Mouse (Mus musculus) thymus, postnatal 14 days (tissue): ENCODE results near the gene Slc24a1.
A peak's percentile ranks its signal among the peaks of the same experiment; 100 is the strongest.

Source experiments
- DNase-seq: peaks from one replicate; pipeline ENCODE4 v3.0.0; 2021

Slc24a1 gene

DNA sequence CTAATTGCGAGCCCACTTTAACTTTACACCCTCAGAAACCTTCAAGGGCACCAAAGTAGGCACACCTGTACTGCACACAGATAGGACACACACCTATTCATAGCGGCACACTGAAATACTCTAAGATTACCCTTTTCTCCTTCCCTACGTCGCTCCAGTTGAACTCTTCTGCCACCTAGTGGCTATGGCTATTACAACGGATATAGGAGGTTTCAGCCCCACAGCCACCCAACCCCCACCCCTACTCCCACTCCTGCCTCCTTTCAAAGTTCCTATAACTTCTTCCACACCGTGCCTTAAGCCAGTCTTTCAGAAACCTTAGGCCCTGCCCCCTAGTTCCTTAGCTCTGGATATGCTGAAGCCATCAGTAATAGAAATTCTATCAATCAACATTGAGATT lies 14.9 kb downstream of the Slc24a1 start:
- peak; percentile 78 for DNase-seq

DNA sequence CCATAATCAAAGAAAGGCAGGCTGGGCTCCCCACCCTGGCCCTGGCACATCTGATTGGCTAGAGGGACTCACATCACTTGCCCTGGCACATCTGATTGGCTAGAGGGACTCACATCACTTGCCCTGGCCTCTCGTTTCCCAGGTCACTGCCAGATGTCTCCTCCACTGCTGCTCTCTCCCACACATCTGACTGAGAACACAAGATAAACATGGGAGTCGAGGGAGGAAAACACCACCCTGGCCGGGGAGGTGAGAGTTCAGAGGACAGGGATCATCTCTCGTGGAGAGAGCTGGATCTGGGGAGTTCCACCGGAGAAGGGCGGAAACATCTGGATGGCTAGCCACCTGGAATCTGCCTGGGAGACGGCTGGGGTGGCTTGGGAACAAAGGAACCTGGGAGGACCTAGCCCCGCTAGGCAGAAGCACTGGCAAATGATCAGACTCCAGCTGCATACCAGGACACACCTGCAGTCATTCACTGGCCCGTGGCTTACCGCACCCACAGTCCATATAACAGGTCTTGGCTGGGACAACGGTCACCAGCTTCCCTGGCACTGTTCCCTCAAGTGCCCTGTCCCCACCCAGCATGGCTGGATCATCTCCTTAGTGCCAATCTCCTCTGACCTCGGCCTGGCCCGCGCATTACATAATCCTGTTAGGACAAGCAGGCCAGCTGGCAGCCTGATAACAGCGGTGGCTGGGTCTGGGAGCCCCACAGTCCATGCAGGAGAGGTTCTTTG lies 17.2 kb downstream of the Slc24a1 start:
- DNase-seq: no peak

DNA sequence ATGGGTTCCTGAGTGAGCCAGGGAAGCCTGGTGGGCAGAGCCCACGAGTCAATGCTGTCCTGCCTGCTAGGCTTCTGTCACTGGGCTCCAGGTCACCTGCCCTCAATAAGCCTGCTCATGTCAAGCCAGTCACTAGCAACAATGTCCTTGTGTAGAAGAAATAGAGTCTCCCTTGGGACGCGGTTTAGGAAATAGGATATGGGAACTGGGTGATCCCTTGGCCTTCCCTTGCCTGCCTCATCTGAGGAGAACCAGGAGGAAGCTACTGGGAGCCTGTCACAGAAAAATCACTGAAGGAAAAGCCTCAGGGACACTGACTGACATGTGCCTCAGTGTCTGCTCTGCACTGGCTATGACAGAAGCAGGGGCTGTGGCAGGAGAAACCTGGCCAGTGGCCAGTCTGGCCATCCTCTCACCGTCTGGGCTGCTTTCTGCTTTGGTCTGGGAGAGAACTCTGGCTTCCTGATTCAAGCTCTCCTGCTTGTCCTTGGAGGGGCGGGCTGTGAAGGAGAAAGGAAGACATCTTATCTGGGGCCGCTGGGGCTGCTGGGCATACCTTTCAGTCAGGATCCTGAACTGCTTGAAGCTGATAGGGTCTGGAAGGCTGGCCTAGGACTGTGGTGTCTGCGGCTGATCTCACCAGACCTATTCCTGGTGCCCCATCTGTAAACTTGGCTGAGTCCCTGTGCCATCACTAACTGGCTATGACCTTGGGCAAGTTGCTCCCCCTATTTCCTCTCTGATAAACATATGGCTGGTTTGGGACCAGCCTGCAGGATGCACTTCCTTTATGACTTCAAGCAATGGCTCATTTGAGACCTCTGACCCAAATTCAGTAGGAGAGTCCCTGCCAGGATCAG lies 19.4 kb downstream of the Slc24a1 start:
- no peak for DNase-seq

DNA sequence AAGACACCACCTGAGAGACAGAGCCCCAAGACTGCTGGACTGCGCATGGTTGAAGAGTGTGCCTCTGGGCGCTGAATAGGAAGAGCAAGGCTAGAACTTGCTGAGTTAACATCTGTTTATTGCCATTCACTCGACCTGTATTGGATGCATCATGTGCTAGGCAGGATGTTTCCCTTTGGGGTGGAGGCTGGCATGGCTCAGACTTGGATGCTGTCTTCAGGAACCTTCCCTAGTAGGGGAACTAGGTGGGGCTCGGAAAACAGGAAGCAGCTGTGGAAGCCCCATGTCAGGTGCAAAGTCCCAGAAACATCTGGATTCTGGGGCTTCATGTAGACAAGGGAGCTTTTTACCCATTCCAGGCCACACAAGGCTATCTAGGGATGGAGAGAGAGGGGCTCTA lies 21.2 kb downstream of the Slc24a1 start:
- no peak for DNase-seq

DNA sequence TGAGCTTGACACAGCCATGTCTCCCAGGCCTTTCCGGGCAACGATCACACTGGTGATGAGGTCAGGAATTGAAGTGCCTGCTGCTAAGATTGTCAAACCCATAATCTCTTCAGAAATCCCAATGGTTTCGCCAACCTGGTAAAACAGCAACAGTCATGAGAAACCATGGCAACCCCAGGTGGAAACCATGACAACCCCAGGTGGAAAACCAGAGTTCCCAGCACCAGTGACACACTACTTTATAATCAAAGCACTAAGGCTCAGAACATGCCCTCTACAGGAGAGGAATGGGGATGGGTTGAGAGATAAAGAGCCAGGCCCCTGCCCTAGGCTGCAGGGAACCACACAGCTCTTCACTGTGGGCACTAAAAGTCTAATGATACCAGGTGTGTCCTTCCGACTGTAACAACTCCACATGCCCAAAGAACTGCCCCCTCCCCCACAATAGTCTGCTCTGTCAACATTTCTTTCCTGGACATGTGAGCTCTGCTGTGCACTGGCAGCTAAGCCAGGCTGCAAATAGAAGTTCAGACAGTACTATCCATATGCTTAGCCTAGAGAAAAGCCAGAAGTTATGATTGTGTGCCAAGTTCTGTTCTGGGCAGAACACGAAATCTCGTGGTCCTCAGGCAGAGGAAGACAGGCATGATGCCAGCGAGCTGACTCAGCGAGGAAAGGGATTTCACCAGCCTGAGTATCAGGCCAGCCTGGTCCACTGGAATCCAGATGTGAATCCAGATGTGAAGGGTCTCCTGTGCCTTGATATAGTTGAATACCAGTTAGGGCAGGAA lies 25.0 kb downstream of the Slc24a1 start:
- DNase-seq: no peak

DNA sequence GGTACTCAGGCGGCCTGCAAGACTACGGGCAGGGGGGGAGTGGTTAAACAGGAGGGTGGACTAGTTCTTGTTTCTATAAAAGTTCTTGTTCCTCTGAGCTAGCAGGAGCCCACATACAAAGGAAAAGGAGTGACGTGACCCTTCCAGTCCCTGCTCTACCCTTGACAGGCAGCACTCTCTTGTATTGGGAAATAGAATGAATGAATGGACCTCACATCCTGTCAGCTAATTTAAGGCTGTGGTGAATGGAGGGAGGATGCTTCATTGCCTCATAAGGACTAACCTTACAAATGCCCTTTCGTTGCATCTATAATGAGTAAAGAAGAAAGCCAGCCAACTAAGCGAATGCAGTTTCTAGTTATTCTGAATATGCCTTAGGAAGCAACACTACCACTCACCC lies 25.6 kb downstream of the Slc24a1 start:
- no peak for DNase-seq

DNA sequence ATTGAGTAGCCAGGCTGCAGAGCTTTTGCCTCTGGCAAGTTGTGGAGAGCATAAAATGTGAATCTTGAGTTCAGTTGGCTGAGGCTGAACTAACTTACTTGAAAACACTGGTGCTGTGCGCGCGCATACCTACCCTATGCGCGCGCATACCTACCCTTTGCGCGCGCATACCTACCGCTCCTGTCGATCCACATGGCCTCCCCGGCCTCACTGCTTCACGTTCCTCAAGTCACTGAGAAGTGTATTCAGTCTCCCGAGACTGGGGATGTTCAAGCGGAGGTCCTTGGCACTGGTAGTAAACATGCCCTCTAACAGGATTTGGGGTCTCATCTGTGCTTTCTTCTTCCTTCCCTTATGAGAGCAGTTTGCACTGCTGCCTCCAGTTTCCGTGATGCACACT lies 32.8 kb downstream of the Slc24a1 start:
- peak; percentile 71 for DNase-seq

DNA sequence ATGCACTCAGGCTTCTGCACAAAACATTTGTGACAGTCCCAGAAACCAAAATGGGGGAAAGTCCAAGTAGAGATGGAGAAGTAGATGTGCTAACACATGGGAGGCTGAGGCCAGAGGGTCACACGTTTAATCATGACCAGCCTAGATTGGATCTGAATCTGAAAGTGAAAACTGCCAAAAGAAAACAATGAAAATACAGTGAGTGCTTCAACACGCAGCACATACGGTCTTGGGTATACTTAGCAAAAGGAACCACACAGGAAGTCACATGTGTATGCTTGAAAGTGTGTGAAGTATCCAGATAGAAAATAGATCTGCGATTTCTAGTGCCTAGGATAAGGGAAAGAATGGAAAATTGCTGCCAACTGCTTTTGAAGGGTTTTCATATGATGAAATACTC lies 36.8 kb downstream of the Slc24a1 start:
- DNase-seq: no peak

DNA sequence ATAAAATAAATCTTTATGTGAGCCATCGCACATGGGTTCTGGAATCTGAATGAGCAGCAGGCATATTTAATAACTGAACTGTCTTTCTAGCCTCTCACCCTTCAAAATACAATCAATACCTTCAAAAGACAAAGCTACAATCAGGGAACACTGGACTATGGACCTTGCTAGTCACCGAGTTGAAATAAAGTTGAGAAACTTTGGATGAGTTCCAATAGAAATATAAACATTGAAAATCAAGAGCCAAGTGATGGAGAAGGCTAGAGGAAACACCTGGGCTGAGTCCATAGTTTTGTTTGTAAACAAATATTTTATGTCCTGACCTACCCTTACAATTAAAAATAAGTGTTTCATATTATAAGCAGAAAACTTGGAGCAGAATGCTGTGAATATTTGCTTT lies 37.4 kb downstream of the Slc24a1 start:
- no peak for DNase-seq

DNA sequence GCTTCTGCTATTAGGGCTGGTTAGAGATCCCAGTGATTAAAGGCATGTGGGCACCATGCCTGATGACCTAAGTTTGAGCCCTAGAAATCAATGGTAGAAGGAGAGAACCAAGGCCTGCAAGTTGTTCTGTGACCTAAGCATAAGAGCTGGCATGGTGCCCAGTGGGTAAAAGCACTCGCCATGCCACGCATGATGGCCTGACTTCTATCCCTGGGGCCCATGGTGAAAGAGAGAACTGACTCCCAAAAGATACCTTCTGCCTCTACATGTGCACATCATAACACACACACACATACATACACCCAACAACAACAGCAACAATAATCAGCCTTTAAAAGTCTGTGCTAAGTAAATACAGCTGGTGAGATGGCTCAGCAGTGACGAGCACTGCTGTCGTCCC lies 38.0 kb downstream of the Slc24a1 start:
- no peak for DNase-seq

DNA sequence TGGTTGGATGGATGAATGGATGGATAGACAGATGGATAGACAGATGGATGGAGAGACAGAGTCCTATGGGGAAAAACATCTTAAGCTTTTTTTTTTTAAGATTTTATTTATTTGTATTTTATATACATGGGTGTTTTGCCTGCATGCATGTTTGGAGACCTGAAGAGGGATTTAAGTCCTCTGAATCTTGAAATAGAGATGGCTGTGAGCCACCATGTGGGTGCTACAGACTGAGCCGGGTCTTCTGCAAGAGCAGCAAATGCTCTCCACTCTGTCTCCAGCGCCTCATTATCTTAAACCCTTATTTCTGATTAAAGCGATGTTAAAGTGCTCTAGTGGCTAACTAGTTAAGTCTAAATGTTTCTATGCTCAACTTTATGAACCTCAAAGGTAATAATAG lies 44.0 kb downstream of the Slc24a1 start:
- no peak for DNase-seq

DNA sequence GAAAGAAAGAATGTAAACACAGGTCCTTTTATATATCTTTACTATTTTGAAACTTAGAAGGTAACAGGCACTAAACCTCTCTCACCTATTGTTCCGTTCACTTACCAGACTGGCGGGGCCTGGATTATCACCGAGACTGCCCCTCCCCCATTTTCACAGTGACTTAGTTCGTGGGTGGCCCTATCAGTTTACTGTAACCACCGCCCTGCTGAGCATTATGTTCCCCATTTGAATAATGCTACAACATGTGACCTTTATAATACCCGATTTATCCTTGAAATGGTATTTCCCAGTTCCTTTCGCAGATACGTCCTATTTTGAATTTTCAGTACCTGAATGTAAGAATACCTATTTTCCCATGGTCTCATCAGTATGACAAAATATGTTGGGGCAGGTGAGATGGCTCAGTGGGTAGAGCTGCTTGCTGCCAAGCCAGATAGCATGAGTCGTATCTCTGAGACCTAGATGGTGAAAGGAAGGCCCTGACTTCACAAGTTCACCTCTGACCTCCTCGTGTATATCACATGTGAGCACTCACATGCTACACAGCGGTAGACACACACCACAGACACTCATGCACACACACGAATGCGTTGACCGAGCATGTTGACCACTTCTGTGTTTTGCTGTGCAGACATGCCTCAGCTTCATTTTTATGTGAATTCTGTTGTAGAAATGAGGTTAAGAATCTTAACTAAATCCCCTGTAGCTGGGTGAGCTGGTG lies 46.3 kb downstream of the Slc24a1 start:
- DNase-seq: no peak

DNA sequence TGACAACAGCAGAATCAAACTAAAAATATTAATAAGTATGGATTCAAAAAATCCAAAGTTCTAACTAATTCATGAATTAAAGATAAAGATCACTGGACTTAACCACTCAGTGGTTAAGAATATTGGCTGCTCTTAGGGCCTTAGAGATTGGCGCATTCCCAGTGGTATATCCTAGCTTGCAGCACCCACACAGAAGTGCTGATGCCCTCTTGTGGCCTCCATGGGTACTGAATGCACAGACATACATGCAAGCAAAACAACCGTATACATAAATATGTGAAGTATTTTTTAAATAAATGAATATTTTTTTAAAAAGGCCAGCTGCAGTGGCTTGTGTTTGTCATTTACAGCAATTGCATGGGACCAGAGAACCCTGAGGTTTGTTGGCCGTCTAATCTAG lies 48.0 kb downstream of the Slc24a1 start:
- peak; percentile 82 for DNase-seq

DNA sequence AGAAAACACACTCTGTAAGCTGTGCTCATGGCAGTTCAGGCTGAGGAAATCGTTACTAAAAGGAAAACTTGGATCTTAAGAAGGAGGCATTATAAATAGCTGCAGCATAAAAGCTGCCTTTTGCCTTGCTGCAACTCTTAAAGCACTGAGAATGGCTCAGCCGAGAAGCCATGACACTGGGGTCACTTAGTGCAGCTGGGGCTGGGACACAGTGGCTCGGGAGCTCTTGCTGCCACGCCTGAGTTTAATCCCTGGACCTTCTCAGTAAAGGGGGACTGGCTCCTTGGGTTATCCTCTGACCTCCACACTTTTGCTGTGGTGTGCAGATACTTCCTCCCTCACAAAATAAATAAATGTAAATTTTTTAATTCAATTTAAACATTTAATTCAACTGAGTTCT lies 48.5 kb downstream of the Slc24a1 start:
- DNase-seq: no peak

DNA sequence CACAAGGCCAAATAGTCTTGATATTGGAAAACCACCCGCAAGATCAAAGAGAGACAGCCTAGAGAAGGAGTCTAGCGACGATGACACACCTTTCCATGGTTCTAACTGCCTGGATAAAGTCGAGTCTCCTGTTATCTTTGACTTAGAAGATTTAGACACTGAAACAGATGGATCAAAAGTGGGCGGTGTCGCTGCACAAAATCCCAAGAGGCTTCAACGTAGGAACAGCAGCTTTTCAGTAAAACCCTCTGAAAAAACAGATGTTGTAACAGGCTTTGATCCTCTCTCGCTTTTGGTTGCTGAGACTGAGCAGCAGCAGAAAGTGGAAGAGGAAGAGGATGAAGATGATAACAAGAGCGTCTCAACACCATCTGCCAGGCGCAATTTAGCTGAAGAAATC lies 54.8 kb downstream of the Slc24a1 start:
- no peak for DNase-seq

DNA sequence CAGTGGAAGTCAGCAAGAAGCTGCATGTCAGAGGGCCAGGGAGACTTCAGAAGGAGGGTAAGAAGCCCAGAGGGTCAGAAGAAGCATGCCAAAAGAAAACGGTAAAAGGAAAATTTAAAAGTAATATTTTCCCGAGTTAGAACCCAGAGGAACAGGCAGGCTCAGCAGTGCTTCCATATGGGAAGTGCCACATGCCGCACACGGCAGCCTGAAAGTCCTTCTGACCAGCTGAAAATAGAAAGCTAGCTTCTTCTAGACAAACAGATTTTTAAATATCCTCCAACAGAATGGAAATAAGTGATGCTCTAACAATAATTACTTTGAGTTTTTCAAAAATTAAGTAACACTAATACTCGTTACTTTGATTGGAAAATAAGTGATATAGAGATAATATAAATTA lies 65.4 kb downstream of the Slc24a1 start:
- no peak for DNase-seq
